Mouse (Mus musculus): ENCODE data around the gene Mcoln1.

- TF ChIP-seq CTCF (IDR thresholded peaks at IDR 0.05; ENCODE audit: control insufficient read depth, insufficient read depth, low read length) (no peak), POLR2A (IDR thresholded peaks at IDR 0.05; ENCODE audit: borderline replicate concordance, control insufficient read depth, low read depth, low read length) (no peak)
Observed at GRCm38 (mm10) chr8:3531936-3532335, 31.7 kb downstream of the Mcoln1 start.
